Mouse (Mus musculus) monocyte, adult 59 days (primary cell): ENCODE data around the gene Ptgdr2. TPM values are rescaled to one million over a fixed set of nuclear protein-coding genes. Genes with fewer than 3 reads are reported as not detected.

ENCODE experiments used
- total RNA-seq, 2 experiments: library from RNA; stranded (reverse); gene quantifications; one replicate each; pipeline ENCODE4 v1.2.4; 2023

Ptgdr2 gene
- not detected for total RNA-seq

GRCm38 (mm10) chr19:10937110-10937563 is at the start of gene Ptgdr2:
Gene Ptgdr2 (plus strand): TSS chr19:10937160.

GRCm38 (mm10) chr19:10895016-10895528 is 41.9 kb upstream of the Ptgdr2 start, which contains the start of gene Prpf19:
Gene Prpf19 (plus strand): TSS chr19:10895231.

GRCm38 (mm10) chr19:10920532-10920931 is 16.4 kb upstream of the Ptgdr2 start, which contains the start of gene Zp1:
Gene Zp1 (minus strand): TSS chr19:10920632.

GRCm38 (mm10) chr19:10949112-10949511 is 12.2 kb downstream of the Ptgdr2 start, which contains the start of gene Ccdc86:
Gene Ccdc86 (minus strand): TSS chr19:10949266.

GRCm38 (mm10) chr19:10974238-10974865 is 37.4 kb downstream of the Ptgdr2 start, which contains the start of gene Ms4a10:
Gene Ms4a10 (minus strand): TSS chr19:10974670.

Other genes with a start within 250 kb of the Ptgdr2 start
- gene Vps37c, start 248.4 kb upstream of the Ptgdr2 start, total RNA-seq: 10 to 100 TPM; 30.0 to 34.0 TPM
- 1 to 10 TPM; 1.0 to 1.5 TPM for gene Cd5, start 198.2 kb upstream of the Ptgdr2 start, total RNA-seq
- under 1 TPM; 0.21 to 0.82 TPM for gene Cd6, start 107.1 kb upstream of the Ptgdr2 start, total RNA-seq
- gene Slc15a3, start 97.4 kb upstream of the Ptgdr2 start, total RNA-seq: 100 to 1,000 TPM; 139 to 150 TPM
- gene Tmem132a, start 67.2 kb upstream of the Ptgdr2 start, total RNA-seq: 1 to 10 TPM; 1.7 to 3.2 TPM
- 10 to 100 TPM; 65.0 to 80.6 TPM for gene Tmem109, start 55.2 kb upstream of the Ptgdr2 start, total RNA-seq
- 10 to 100 TPM; 76.7 to 80.8 TPM for gene Prpf19, start 41.9 kb upstream of the Ptgdr2 start, total RNA-seq
- gene Zp1, start 16.5 kb upstream of the Ptgdr2 start, total RNA-seq: not detected
- gene Ccdc86, start 12.1 kb downstream of the Ptgdr2 start, total RNA-seq: 10 to 100 TPM; 27.2 to 34.8 TPM
- not detected for gene Ms4a10, start 37.5 kb downstream of the Ptgdr2 start, total RNA-seq
- not detected for gene Ms4a15, start 56.1 kb downstream of the Ptgdr2 start, total RNA-seq
- gene Ms4a18, start 80.9 kb downstream of the Ptgdr2 start, total RNA-seq: not detected
- 10 to 100 TPM; 89.5 to 96.5 TPM for gene Ms4a8a, start 143.9 kb downstream of the Ptgdr2 start, total RNA-seq
- gene 1700017D01Rik, start 193.7 kb downstream of the Ptgdr2 start, total RNA-seq: not detected
- not detected for gene 1700025F22Rik, start 228.2 kb downstream of the Ptgdr2 start, total RNA-seq